Mouse (Mus musculus) G1E (cell line): ENCODE measurements at regions not wholly inside any gene's neighbourhood (a gene's known extent, or its start where the extent isn't known, plus 50 kb on each side); places are given as distances from the start of the nearest gene placed in this dataset.

Experiments
- CTCF ChIP-seq: IDR thresholded peaks from 2 replicates; pipeline ENCODE4 v1.5.1; 2012; ENCODE audit warnings: low read depth, low read length, inconsistent platforms, mixed read lengths
- POLR2AphosphoS5 ChIP-seq: IDR thresholded peaks from 2 replicates; pipeline ENCODE4 v1.6.1; 2012; ENCODE audit warnings: low read depth, low read length, inconsistent platforms; ENCODE audit not compliant: insufficient replicate concordance

- TF ChIP-seq CTCF (no peak), POLR2AphosphoS5 (no peak)
Observed at GRCm38 (mm10) chr2:71625298-71625902, 78.8 kb upstream of the Dlx2 start.
